Mouse (Mus musculus) thymus, adult 2 months (tissue): ENCODE data around the gene Smco4.

Experiments used
- CTCF ChIP-seq: fragments of 200-500 bp; IDR thresholded peaks from 2 replicates; pipeline ENCODE4 v1.5.1; 2012; ENCODE audit warnings: mild to moderate bottlenecking, control low read depth, low read length, moderate library complexity, borderline replicate concordance; ENCODE audit not compliant: control insufficient read depth, poor library complexity, insufficient read depth; ENCODE audit errors: extremely low read depth
- POLR2A ChIP-seq: fragments of 200-500 bp; IDR thresholded peaks from 2 replicates; pipeline ENCODE4 v1.6.1; 2012; ENCODE audit warnings: mild to moderate bottlenecking, low read length, control low read depth, moderate library complexity; ENCODE audit not compliant: control insufficient read depth, poor library complexity, insufficient read depth; ENCODE audit errors: extremely low read depth

DNA sequence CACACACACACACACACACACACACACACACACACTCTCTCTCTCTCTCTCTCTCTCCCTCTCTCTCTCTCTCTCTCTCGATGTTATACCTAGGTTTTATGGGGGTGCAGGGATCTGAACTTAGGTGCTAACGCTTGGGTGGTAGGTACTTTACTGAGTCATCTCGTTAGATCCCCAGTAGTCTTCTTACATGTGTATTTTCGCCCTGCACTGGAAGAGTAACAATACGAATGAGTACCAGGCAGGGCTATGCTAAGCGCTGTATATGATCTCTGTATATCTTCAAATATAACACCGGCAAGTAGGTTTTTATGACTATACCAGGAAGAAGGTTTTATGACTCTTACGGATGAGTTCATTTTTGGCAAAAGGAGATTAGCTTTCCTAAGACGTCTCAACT is 831 bp upstream of the Smco4 start:
- TF ChIP-seq POLR2A (no peak), CTCF (no peak)
